Mouse (Mus musculus): ENCODE measurements around the gene Asb2. TPM values are rescaled to one million over a fixed set of nuclear protein-coding genes. Genes with fewer than 3 reads are reported as not detected.

The Asb2 gene
- polyA plus RNA-seq, 1 experiment from 2014 or later: 1.2 TPM

DNA sequence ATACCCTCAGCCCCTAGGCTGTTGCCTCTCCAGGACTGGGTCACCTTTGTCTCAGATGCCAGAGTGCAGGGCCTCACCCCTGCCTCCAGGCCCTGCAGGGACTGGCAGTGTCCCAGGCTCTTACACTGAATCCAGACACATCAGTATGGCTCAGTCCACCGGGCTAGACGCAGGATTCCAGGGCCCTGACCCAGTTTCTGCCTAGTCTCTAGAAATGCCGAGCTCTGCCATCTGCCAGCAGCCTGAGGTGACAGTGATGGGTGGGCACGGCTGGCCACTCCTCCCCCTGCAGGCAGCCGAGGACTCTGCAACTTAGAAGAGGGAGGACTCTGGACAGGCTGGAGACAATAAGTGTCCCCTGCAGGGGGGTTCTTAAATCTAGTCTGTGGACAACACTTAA, 2.3 kb downstream of the Asb2 start:
- Histone ChIP-seq H3K9ac (ENCODE audit: low read depth, low read length) (no peak overlapping the region), H3K9me3 (ENCODE audit: control insufficient read depth, low read length) (no peaks in the 10 kb centered on the region), H3K4me2 (replicated peaks; ENCODE audit: low read depth, low read length) (no peak overlapping the region), H3K27me3 (ENCODE audit: control insufficient read depth, insufficient read depth, low read length) (no peaks in the 10 kb centered on the region), H3K4me3 (ENCODE audit: low read length) (no peak overlapping the region), H3K36me3 (ENCODE audit: control insufficient read depth, insufficient read depth, low read length) (no peaks in the 10 kb centered on the region), H3K27ac (ENCODE audit: low read depth, low read length) (no peak overlapping the region), H3K4me1 (ENCODE audit: control insufficient read depth, insufficient read depth, low read length) (no peaks in the 10 kb centered on the region)
- 8% methylated on average over 5 of the region's 5 CpGs for WGBS
- no peak for ATAC-seq (ENCODE audit: low FRiP score, low TSS enrichment)

DNA sequence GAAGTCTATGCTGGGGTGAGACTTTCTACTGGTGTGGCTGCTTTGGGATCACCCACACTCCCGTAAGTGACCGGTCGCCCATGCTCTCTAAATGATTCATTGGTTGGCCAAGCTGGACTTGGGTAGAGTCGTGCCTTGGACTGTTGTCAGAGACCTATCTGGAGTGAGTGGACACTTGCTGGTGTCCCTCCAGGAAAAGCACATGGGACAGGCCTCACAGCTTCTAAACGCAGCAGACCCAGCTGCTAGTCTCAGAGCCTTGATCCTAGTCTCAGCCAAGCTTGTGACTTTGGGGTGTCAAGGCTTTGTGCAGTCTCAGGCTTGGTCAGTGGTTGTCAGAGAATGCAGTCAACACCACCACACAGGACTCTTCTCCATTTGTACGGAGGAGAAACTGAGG, 3.1 kb downstream of the Asb2 start:
- no peaks in the 10 kb centered on the region for H3K9me3 ChIP-seq (ENCODE audit: control insufficient read depth, low read length)
- H3K36me3 ChIP-seq (ENCODE audit: control insufficient read depth, insufficient read depth, low read length): no peaks in the 10 kb centered on the region
- no peak overlapping the region for H3K27ac ChIP-seq (ENCODE audit: low read depth, low read length)
- no peaks in the 10 kb centered on the region for H3K4me1 ChIP-seq (ENCODE audit: control insufficient read depth, insufficient read depth, low read length)
- H3K9ac ChIP-seq (ENCODE audit: low read depth, low read length): no peak overlapping the region
- ATAC-seq (ENCODE audit: low FRiP score, low TSS enrichment): no peak
- WGBS: 95% methylated on average over 6 of the region's 6 CpGs
- no peak overlapping the region for H3K4me2 ChIP-seq (replicated peaks; ENCODE audit: low read depth, low read length)
- no peaks in the 10 kb centered on the region for H3K27me3 ChIP-seq (ENCODE audit: control insufficient read depth, insufficient read depth, low read length)
- H3K4me3 ChIP-seq (ENCODE audit: low read length): no peak overlapping the region

DNA sequence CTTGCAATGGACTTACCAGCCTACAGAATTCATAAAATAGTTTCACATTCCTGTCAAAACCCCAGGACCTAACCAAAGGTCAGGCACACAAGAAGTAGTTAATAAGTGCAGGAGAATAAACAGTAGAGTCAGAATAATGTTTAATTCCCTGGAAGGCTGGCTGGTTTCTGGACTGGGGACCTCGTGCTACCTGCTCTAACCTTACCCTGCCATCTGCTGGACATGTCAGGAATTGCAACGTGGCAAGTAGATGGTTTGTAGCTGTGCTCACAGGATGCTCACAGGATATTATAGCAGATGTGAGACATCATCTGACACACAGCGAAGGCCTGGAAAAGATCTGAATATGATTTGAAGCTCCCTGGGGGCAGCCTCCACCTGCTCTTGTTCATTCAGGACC, 7.3 kb downstream of the Asb2 start:
- no peak overlapping the region for H3K27ac ChIP-seq (ENCODE audit: low read depth, low read length)
- no peaks in the 10 kb centered on the region for H3K27me3 ChIP-seq (ENCODE audit: control insufficient read depth, insufficient read depth, low read length)
- ATAC-seq (ENCODE audit: low FRiP score, low TSS enrichment): peak; percentile 70; the same call in 1 of the 2 replicates
- no peak overlapping the region for H3K9ac ChIP-seq (ENCODE audit: low read depth, low read length)
- no peaks in the 10 kb centered on the region for H3K9me3 ChIP-seq (ENCODE audit: control insufficient read depth, low read length)
- H3K4me2 ChIP-seq (replicated peaks; ENCODE audit: low read depth, low read length): no peak overlapping the region
- H3K4me3 ChIP-seq (ENCODE audit: low read length): no peak overlapping the region
- H3K4me1 ChIP-seq (ENCODE audit: control insufficient read depth, insufficient read depth, low read length): peaks cover 6% of the 10 kb centered on the region; the same call in 1 of the 2 replicates
- H3K36me3 ChIP-seq (ENCODE audit: control insufficient read depth, insufficient read depth, low read length): no peaks in the 10 kb centered on the region
- WGBS: 2% methylated on average over 3 of the region's 3 CpGs

DNA sequence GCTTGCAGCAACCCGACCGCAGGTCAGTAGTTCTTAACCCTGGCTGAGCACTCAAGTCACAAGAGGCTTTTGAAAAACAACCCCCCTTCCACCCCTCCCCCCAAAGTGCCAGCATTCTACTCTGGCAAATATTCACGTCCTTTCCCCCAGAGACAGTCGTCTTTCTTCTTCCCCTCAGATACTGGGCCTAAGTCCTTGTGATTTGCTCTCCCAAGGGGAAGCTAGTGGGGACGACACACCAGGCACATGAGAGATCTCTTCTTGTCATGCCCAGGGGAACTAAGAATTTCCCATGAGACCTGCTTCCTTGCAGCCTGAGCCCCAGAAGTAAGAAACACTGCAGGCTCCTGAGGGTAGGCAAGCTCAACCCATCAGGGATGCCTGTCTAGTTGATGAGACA, 8.4 kb downstream of the Asb2 start:
- WGBS: 32% methylated on average over 5 of the region's 5 CpGs
- no peaks in the 10 kb centered on the region for H3K27me3 ChIP-seq (ENCODE audit: control insufficient read depth, insufficient read depth, low read length)
- no peak overlapping the region for H3K27ac ChIP-seq (ENCODE audit: low read depth, low read length)

DNA sequence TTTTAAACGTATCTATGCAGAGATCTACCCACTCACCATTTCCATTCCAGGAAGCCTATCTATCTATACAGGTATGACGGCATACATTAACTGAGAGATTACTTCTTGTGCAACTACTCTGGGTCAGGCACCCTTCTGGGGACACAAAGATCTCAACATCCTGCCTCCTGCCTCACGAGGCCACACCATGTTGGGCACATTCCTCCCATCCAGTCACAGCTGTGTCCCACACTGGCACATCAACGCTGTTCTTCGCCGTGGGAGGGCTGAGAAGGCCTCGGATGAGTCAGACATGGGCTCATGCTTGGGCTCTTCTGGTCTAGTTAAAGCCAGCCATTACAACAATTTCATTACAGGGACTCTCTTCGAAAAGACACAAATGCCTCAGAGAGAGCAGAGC, 8.9 kb downstream of the Asb2 start:
- Histone ChIP-seq H3K36me3 (ENCODE audit: control insufficient read depth, insufficient read depth, low read length) (no peaks in the 10 kb centered on the region), H3K9me3 (ENCODE audit: control insufficient read depth, low read length) (no peaks in the 10 kb centered on the region), H3K27ac (ENCODE audit: low read depth, low read length) (no peak overlapping the region), H3K9ac (ENCODE audit: low read depth, low read length) (no peak overlapping the region), H3K4me1 (ENCODE audit: control insufficient read depth, insufficient read depth, low read length) (peaks cover 6% of the 10 kb centered on the region; the same call in 1 of the 2 replicates), H3K4me3 (ENCODE audit: low read length) (no peak overlapping the region), H3K4me2 (replicated peaks; ENCODE audit: low read depth, low read length) (no peak overlapping the region), H3K27me3 (ENCODE audit: control insufficient read depth, insufficient read depth, low read length) (no peaks in the 10 kb centered on the region)
- 70% methylated on average over 8 of the region's 8 CpGs for WGBS
- ATAC-seq (ENCODE audit: low FRiP score, low TSS enrichment): no peak

More for the DNA sequence above, 8.4 kb downstream of the Asb2 start:
- Histone ChIP-seq H3K36me3 (ENCODE audit: control insufficient read depth, insufficient read depth, low read length) (no peaks in the 10 kb centered on the region), H3K4me1 (ENCODE audit: control insufficient read depth, insufficient read depth, low read length) (peaks cover 6% of the 10 kb centered on the region; the same call in 1 of the 2 replicates), H3K9me3 (ENCODE audit: control insufficient read depth, low read length) (no peaks in the 10 kb centered on the region), H3K4me2 (replicated peaks; ENCODE audit: low read depth, low read length) (no peak overlapping the region), H3K4me3 (ENCODE audit: low read length) (no peak overlapping the region), H3K9ac (ENCODE audit: low read depth, low read length) (no peak overlapping the region)
- ATAC-seq (ENCODE audit: low FRiP score, low TSS enrichment): no peak

DNA sequence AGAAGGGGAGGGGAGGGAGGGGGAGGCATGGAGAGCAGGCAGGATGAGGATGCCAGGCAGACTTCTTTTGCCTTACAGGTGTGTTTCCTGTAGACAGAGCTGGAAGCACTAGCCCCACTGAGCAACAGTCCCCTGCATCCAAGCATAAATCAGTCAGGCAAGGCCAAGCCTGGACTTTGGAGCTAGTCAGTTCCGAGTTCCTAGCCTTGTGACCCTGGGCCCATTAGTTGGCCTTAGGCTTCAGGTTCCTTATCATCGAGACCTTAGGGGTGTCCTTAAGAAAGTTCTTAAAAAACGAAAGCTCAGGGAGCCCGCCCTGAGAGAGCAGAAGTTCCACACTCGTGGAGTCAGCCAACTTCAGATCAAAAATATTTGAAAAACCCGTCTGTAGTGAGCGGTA, 10.9 kb downstream of the Asb2 start:
- no peaks in the 10 kb centered on the region for H3K27me3 ChIP-seq (ENCODE audit: control insufficient read depth, insufficient read depth, low read length)
- no peaks in the 10 kb centered on the region for H3K36me3 ChIP-seq (ENCODE audit: control insufficient read depth, insufficient read depth, low read length)
- H3K9me3 ChIP-seq (ENCODE audit: control insufficient read depth, low read length): no peaks in the 10 kb centered on the region
- ATAC-seq (ENCODE audit: low FRiP score, low TSS enrichment): no peak
- H3K4me3 ChIP-seq (ENCODE audit: low read length): no peak overlapping the region
- 77% methylated on average over 7 of the region's 7 CpGs for WGBS
- H3K4me2 ChIP-seq (replicated peaks; ENCODE audit: low read depth, low read length): no peak overlapping the region
- H3K9ac ChIP-seq (ENCODE audit: low read depth, low read length): no peak overlapping the region
- H3K4me1 ChIP-seq (ENCODE audit: control insufficient read depth, insufficient read depth, low read length): peaks cover 6% of the 10 kb centered on the region; the same call in 1 of the 2 replicates
- H3K27ac ChIP-seq (ENCODE audit: low read depth, low read length): no peak overlapping the region

DNA sequence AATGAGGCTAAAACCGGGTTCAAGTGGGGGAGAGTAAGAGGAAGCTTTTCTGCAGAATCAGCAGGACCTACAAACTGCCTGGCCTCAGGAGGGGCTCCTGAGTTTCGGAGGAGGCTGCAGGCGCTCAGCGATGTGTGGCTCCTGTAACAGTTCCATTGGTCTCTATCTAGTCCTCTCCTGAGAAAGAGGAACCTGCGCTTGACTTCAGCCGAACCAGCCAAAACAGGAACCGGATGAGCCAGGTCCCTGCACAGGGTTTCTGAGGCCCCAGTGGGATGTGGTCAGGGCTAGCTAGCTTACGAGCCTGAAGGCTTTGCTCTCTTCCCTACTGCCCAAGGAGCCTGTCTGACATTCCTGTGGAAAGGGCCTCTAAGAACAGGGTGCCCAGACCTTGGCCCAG, 12.3 kb downstream of the Asb2 start:
- Histone ChIP-seq H3K4me3 (ENCODE audit: low read length) (no peak overlapping the region), H3K4me2 (replicated peaks; ENCODE audit: low read depth, low read length) (no peak overlapping the region), H3K4me1 (ENCODE audit: control insufficient read depth, insufficient read depth, low read length) (peaks cover 6% of the 10 kb centered on the region; the same call in 1 of the 2 replicates), H3K27ac (ENCODE audit: low read depth, low read length) (no peak overlapping the region), H3K36me3 (ENCODE audit: control insufficient read depth, insufficient read depth, low read length) (no peaks in the 10 kb centered on the region), H3K9me3 (ENCODE audit: control insufficient read depth, low read length) (no peaks in the 10 kb centered on the region), H3K9ac (ENCODE audit: low read depth, low read length) (no peak overlapping the region), H3K27me3 (ENCODE audit: control insufficient read depth, insufficient read depth, low read length) (no peaks in the 10 kb centered on the region)
- WGBS: 54% methylated on average over 8 of the region's 8 CpGs
- ATAC-seq (ENCODE audit: low FRiP score, low TSS enrichment): no peak; the same call in 1 of the 2 replicates

DNA sequence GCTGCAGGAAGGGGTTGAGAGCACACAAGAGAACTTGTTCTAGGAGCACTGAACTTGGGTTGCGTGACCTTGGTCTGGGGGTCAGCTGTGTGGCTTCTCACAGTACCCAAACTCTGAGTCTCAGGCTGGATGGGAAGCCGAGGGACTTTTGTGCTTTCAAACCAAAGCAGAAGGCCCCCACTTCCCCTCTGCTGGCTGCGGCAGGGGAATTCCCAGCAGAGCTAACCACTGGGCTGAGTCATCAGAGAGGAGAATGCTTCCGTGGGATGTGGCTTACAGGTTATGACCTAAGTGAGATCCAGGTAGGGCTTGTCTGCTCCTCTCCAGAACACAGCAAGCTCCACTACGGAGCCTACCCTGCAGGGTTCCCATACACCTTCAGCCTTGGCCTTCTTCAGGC, 14.6 kb downstream of the Asb2 start:
- H3K27ac ChIP-seq (ENCODE audit: low read depth, low read length): no peak overlapping the region
- ATAC-seq (ENCODE audit: low FRiP score, low TSS enrichment): no peak
- H3K4me1 ChIP-seq (ENCODE audit: control insufficient read depth, insufficient read depth, low read length): peaks cover 3% of the 10 kb centered on the region; the same call in 1 of the 2 replicates
- WGBS: 71% methylated on average over 5 of the region's 5 CpGs
- no peaks in the 10 kb centered on the region for H3K9me3 ChIP-seq (ENCODE audit: control insufficient read depth, low read length)
- no peak overlapping the region for H3K4me2 ChIP-seq (replicated peaks; ENCODE audit: low read depth, low read length)
- H3K9ac ChIP-seq (ENCODE audit: low read depth, low read length): no peak overlapping the region
- no peaks in the 10 kb centered on the region for H3K27me3 ChIP-seq (ENCODE audit: control insufficient read depth, insufficient read depth, low read length)
- H3K36me3 ChIP-seq (ENCODE audit: control insufficient read depth, insufficient read depth, low read length): no peaks in the 10 kb centered on the region
- no peak overlapping the region for H3K4me3 ChIP-seq (ENCODE audit: low read length)

DNA sequence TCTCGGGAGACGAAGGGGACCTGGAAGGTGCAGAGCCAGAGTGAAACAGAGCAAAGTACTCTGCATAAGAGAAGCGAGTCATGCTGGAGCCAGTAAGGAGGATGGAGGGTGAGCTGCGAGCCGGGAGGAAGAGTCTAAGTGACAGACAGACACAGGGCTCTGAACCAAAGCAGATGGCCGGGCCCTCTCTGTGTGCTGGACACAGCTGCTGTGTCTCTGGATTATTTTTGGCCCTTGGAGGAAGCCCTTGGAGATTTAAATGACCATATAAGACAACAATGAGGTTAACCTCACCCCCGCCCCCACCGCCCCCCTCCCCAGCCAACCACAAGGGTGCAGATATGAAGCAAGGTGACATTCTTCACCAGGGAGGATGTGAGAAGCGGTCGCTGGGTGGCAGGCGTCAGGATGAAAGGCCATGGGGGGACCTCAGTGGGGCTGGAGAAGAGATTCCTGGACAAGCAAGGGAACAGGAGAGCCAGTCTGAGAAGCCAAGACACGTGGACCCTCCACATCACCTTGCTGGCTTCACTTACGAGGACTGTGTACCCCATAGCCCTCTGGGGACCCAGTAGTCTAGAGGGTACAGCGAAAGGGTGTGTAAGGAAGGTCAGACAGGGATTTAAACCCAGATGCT, 17.5 kb downstream of the Asb2 start:
- peak; percentile 53; the same call in 1 of the 2 replicates for ATAC-seq (ENCODE audit: low FRiP score, low TSS enrichment)
- Histone ChIP-seq H3K4me2 (replicated peaks; ENCODE audit: low read depth, low read length) (no peak overlapping the region), H3K27me3 (ENCODE audit: control insufficient read depth, insufficient read depth, low read length) (no peaks in the 10 kb centered on the region)

More for the DNA sequence above, 17.5 kb downstream of the Asb2 start:
- Histone ChIP-seq H3K36me3 (ENCODE audit: control insufficient read depth, insufficient read depth, low read length) (no peaks in the 10 kb centered on the region), H3K4me1 (ENCODE audit: control insufficient read depth, insufficient read depth, low read length) (no peaks in the 10 kb centered on the region), H3K9ac (ENCODE audit: low read depth, low read length) (no peak overlapping the region), H3K27ac (ENCODE audit: low read depth, low read length) (no peak overlapping the region), H3K4me3 (ENCODE audit: low read length) (no peak overlapping the region), H3K9me3 (ENCODE audit: control insufficient read depth, low read length) (no peaks in the 10 kb centered on the region)
- 69% methylated on average over 14 of the region's 14 CpGs for WGBS
